Mouse (Mus musculus) frontal cortex, postnatal 14 days (tissue): Measurements from ENCODE around the gene Lrrc28.
A peak's percentile ranks its signal among the peaks of the same experiment; 100 is the strongest.

Experiments used
- DNase-seq, 2 experiments: peaks; one replicate each; pipeline ENCODE4 v3.0.0; 2022; ENCODE audit warnings: low spot score in 2 of 2

The Lrrc28 gene

GRCm38 (mm10) chr7:67644833-67645680 is at the start of gene Lrrc28:
Gene Lrrc28, minus strand, starts transcription at chr7:67645268.
- peak; percentile 98 to 99 for DNase-seq

GRCm38 (mm10) chr7:67692791-67693538 is 47.9 kb upstream of the Lrrc28 start:
- no peak for DNase-seq

- DNase-seq = no peak
Measured at GRCm38 (mm10) chr7:67692141-67692540, 47.1 kb upstream of the Lrrc28 start.

GRCm38 (mm10) chr7:67691036-67691435 is 46.0 kb upstream of the Lrrc28 start:
- DNase-seq = no peak

DNA sequence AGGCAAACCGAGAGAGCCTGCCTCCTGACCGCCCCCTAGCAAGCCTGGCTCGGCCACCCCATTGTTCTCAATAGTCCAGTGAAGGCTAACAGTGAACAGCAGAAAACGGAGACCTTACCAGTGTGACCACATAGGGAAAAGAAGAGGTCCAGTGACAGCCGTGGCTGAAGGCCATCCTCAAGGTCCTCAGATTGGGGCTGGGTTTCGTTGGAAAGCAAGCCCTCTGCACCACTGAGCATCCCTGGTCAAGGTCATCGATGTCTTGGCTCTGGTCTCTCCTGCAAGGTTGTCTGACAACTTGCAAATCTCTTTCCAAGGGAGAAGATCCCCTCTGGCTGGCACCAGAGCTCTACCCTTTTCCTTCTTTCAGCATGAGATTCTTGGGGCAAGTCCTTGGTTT is 44.7 kb upstream of the Lrrc28 start:
- DNase-seq = no peak

- DNase-seq = no peak
Measured at GRCm38 (mm10) chr7:67688281-67688680, 43.2 kb upstream of the Lrrc28 start.

- no peak for DNase-seq
Measured at GRCm38 (mm10) chr7:67686545-67686944, 41.5 kb upstream of the Lrrc28 start.

GRCm38 (mm10) chr7:67683006-67683405 is 37.9 kb upstream of the Lrrc28 start:
- no peak for DNase-seq

- DNase-seq = no peak
Measured at GRCm38 (mm10) chr7:67681078-67681477, 36.0 kb upstream of the Lrrc28 start.

GRCm38 (mm10) chr7:67678878-67679499 is 33.9 kb upstream of the Lrrc28 start:
- DNase-seq = no peak

DNA sequence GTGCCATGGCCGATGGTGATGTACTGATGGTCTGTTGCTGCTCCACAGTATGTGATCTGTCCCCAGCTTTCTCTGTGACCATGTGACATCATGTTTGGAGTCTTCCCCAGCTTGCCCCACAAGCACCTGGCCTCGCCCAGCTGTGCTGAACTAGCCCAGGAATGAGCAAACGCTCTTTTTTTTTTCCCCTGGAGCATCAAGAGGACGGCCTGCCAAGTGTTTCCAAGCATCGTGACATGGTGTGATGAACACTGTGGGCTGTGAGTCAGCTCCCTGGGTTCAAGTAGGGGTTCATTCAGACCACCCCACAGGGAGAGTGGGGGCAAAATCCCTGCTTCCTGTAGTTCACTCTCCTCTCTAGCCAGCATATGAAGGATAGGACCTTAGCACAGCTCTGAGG is 28.6 kb upstream of the Lrrc28 start:
- no peak for DNase-seq

GRCm38 (mm10) chr7:67672650-67673049 is 27.6 kb upstream of the Lrrc28 start:
- DNase-seq = peak; percentile 83 to 95

DNA sequence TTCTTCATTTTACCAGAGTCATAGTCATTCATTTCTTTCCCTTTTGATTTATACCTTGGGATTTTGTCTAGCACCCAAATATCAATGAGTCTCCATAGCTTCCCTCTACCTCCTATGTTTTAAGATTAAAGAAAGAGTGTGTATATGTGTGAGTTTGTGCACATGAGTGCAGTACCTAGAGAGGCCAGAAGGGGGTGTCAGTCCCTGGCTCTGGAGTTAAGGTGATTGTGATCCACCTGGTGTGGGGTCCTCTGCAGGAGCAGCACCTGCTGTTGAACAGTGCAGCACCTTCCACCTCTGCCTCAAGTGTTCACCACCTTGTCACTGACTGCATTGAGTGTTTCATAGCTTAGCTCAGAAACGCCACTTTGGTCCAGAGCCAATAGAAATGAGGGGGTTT is 25.9 kb upstream of the Lrrc28 start:
- DNase-seq = no peak

DNA sequence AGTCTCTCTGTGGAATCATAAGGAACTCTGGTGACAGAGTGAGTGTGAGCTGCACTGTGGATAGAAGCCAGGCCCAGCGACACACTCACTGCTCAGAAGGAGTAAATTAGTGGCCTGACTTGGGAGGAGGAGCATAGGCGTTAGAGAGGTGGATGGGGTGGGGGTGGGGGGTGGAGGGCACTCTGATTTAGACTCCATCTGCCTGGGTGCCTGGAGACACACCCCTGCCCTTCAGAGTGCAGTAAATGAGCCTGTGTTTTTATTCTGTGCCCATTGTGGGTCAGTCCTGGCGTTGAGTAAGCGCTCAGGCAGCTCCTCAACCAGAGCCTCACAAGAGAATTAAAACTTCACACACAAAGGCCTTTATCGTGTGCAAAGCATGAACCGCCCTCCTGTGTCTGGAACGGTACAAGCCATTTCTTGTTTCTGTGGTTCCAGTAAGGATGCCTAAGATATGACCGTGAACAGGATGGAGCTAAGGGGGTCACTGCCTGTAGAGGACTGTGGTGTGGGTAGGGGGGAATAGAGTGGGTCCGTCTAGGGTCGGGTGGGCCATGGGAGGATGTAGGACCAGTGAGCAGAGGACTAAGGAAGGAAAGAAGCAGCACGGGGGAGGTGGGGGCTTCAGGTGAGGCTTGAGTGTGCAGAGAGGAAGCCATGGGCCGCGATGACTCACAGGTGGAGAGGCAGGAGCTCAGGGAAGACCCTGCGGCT is 19.1 kb upstream of the Lrrc28 start:
- DNase-seq = no peak

GRCm38 (mm10) chr7:67662424-67662823 is 17.4 kb upstream of the Lrrc28 start:
- DNase-seq = no peak

GRCm38 (mm10) chr7:67658110-67658509 is 13.0 kb upstream of the Lrrc28 start:
- DNase-seq = no peak

DNA sequence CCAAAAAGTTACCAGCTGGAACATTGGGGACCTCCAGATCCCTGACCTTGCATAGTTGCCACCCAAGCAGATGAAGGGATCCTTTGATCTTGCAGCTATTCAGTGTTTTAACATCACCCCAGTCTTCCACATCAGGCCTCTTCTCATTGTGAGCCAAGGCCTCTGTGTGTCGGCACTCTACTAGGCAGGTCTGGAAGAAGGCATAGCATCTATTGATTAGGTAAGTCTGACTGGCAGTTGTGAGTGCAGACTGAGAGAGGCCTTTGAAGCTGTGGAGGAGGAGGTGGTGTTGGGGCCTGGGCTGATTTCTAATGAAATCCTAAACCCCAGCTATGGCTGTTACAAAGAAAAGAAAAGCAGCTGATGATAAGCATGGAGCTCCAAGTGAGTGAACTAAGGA is 10.1 kb upstream of the Lrrc28 start:
- no peak for DNase-seq

DNA sequence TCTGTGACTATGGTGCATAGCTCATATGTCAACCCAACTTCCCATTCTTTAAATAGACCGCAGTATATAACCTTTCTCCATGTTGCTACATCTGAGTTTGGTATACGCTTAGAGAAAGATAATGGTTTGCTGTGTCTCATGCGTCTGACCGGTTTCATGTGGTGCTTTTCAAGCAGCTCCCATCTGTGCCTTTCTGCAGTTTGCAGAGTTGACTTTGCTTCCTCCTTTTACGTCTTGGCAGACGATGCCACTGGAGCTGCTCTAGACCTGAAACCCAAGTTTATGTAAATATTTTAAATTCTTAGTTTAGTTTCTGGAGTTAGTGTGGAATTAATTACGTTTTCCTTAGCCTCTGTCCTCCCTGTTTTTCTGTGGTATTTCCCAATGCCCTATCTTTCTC is 9.6 kb upstream of the Lrrc28 start:
- no peak for DNase-seq

GRCm38 (mm10) chr7:67652211-67652610 is 7.1 kb upstream of the Lrrc28 start:
- DNase-seq = no peak

GRCm38 (mm10) chr7:67648376-67648775 is 3.3 kb upstream of the Lrrc28 start:
- no peak for DNase-seq

DNA sequence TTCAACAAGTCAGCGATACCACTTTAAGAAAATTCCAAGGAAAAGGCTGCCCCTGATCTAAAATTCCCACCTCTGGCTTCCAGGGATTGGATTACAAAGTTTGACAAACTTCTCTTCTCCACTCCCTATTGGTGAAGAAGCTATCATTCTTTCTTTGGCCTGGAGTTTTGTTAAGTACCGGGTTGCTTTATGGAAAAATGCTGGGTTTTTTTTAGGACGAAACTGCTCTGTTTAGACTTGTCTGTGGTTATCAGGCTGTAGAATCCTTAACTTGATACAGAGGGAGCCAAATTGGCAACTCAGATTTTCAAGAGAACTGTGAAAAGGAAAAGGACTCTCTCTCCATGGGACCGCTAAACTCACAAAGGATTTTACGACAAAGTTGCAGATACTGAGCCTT is 2.2 kb upstream of the Lrrc28 start, which contains the start of gene Ttc23:
Ttc23 (plus strand) TSS at position 134 of the 400 bp plus-strand sequence.
- no peak for DNase-seq

DNA sequence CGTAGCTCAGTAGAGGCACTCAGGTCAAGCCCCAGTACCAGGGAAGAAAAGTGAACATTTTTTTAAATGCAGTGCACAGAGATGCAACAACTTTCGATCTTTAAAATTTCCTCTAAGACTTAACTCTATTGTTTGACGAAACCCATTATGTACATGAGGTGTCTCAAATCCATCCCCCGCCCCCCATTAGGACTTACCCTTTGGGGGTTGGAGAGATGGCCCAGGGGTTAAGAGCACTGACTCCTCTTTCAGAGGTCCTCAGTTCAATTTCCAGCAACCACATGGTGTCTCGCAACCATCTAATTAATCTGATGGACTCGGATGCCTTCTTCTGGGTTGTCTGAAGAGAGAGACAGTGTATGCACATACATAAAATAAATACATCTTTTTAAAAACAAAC is 1.1 kb upstream of the Lrrc28 start:
- no peak for DNase-seq
